Mouse (Mus musculus) myocyte (in vitro differentiated cells): ENCODE measurements around the gene Rhbdf1.

Experiments
- MYOD1 ChIP-seq, 3 experiments: IDR thresholded peaks; one replicate each; pipeline ENCODE4 v1.6.1; 2011; ENCODE audit warnings: control low read depth in 2 of 3, low read depth in 2 of 3, mild to moderate bottlenecking in 2 of 3, moderate library complexity in 1 of 3; ENCODE audit not compliant: insufficient read length in 2 of 3, control insufficient read depth in 1 of 3
- POLR2A ChIP-seq: IDR thresholded peaks from one replicate; pipeline ENCODE4 v1.6.1; 2011; ENCODE audit warnings: low read depth, mild to moderate bottlenecking, control low read depth, moderate library complexity; ENCODE audit not compliant: insufficient read length
- POLR2AphosphoS2 ChIP-seq: IDR thresholded peaks from one replicate; pipeline ENCODE4 v1.6.1; 2011; ENCODE audit warnings: low read depth, control low read depth; ENCODE audit not compliant: insufficient read length
- TCF12 ChIP-seq: IDR thresholded peaks from one replicate; pipeline ENCODE4 v1.6.1; 2011; ENCODE audit warnings: mild to moderate bottlenecking, control low read depth; ENCODE audit not compliant: poor library complexity, insufficient read depth, severe bottlenecking
- USF1 ChIP-seq: IDR thresholded peaks from one replicate; pipeline ENCODE4 v1.6.1; 2011; ENCODE audit warnings: low read depth, mild to moderate bottlenecking, control low read depth, moderate library complexity

DNA sequence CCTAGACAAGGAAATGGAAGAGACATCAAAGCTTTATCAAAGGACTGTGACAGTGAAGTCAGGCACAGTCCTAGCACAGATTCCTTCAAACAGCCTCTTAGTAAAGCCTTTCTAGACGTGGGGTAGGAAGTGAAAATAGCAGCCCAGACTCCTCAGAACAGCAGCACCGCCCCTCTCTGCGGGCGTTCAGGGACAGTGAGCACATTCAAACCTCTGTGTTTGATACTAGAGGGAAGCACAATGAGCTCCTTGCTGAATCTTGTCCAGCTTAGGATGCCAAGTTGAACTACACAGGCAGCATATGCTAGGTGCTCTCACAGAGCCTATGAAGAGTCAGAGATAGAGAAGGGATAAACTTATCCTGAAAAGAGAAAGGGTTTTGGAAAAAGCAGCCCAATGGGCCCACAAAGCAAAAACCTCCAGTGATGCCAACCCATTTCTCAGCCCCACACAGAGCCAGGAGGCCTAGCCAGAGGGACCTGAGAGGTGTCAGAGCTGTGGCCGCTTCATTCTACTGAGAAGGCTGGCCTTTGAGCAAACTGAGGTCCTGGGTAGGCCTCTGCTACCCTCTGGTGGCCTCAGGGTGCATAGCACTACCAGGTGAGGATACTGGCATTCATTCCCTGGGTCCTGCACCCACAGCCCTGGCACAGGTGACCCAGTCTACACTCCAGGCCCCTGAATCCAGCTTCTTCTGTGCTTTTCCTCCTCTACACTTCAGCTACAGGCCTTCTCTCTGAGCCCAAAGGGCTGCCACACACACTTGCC lies 16.2 kb upstream of the Rhbdf1 start:
- TF ChIP-seq USF1 (no peak), POLR2AphosphoS2 (no peak), TCF12 (no peak), MYOD1 (IDR thresholded peaks at IDR 0.05; ENCODE audit: control insufficient read depth in 1 of 3, insufficient read length in 2 of 3, low read depth in 2 of 3) (no peak), POLR2A (no peak)
